Mouse (Mus musculus): ENCODE data around the gene Fndc4. TPM values are rescaled to one million over a fixed set of nuclear protein-coding genes. Genes with fewer than 3 reads are reported as not detected.

Fndc4 gene
- total and polyA plus RNA-seq, 3 experiments: 0.32 TPM; not detected in 2

- no peak overlapping the region for H3K27ac ChIP-seq (ENCODE audit: control insufficient read depth, low read depth, low read length)
- no peak for DNase-seq (ENCODE audit: low read depth, low spot score)
- no peaks in the 10 kb centered on the region for H3K9me3 ChIP-seq (replicated peaks; ENCODE audit: insufficient read depth, low read length)
- no peak for TF ChIP-seq MXI1 (IDR thresholded peaks at IDR 0.05; ENCODE audit: low read depth, low read length)
- TF ChIP-seq CTCF (IDR thresholded peaks at IDR 0.05 in 2 of 3, conservative IDR thresholded peaks at IDR 0.05 in 1 of 3; ENCODE audit: control insufficient read depth in 1 of 3, insufficient read depth in 1 of 3, low read depth in 2 of 3, low read length in 3 of 3, poor library complexity in 1 of 3, severe bottlenecking in 1 of 3): peak in 2 of 3 experiments; percentile 8 to 15; a peak in 1 of 6 replicates
- no peaks in the 10 kb centered on the region for H3K79me2 ChIP-seq (ENCODE audit: control insufficient read depth, insufficient read depth, low read length, poor library complexity)
- H3K36me3 ChIP-seq (ENCODE audit: control insufficient read depth in 1 of 2, insufficient read depth in 2 of 2, low read length in 2 of 2): peaks cover 0 to 10% of the 10 kb centered on the region in 2 experiments; a peak in 2 of 4 replicates
- no peaks in the 10 kb centered on the region for H3K4me1 ChIP-seq (ENCODE audit: control insufficient read depth in 1 of 2, insufficient read depth in 2 of 2, low read length in 2 of 2)
- no peaks in the 10 kb centered on the region for H3K27me3 ChIP-seq (ENCODE audit: control insufficient read depth in 1 of 2, insufficient read depth in 2 of 2, low read length in 2 of 2)
- no peak overlapping the region for H3K4me3 ChIP-seq (ENCODE audit: control insufficient read depth in 1 of 2, insufficient read depth in 1 of 2, low read depth in 2 of 2, low read length in 2 of 2)
- no peak overlapping the region for H3K9ac ChIP-seq (ENCODE audit: control insufficient read depth, low read depth, low read length, poor library complexity, severe bottlenecking)
Measured at GRCm38 (mm10) chr5:31252795-31253545, 42.9 kb downstream of the Fndc4 start.

- no peak for DNase-seq (ENCODE audit: low read depth, low spot score)
- H3K79me2 ChIP-seq (ENCODE audit: control insufficient read depth, insufficient read depth, low read length, poor library complexity): no peaks in the 10 kb centered on the region
- no peak overlapping the region for H3K27ac ChIP-seq (ENCODE audit: control insufficient read depth, low read depth, low read length)
- no peaks in the 10 kb centered on the region for H3K4me1 ChIP-seq (ENCODE audit: control insufficient read depth in 1 of 2, insufficient read depth in 2 of 2, low read length in 2 of 2)
- H3K36me3 ChIP-seq (ENCODE audit: control insufficient read depth in 1 of 2, insufficient read depth in 2 of 2, low read length in 2 of 2): peaks cover 0 to 15% of the 10 kb centered on the region in 2 experiments; a peak in 2 of 4 replicates
- no peaks in the 10 kb centered on the region for H3K27me3 ChIP-seq (ENCODE audit: control insufficient read depth in 1 of 2, insufficient read depth in 2 of 2, low read length in 2 of 2)
- no peak for TF ChIP-seq ETS1 (IDR thresholded peaks at IDR 0.05; ENCODE audit: low read depth, low read length)
- no peak for TF ChIP-seq ZNF384 (IDR thresholded peaks at IDR 0.05; ENCODE audit: low read depth, low read length)
- TF ChIP-seq JUND (IDR thresholded peaks at IDR 0.05; ENCODE audit: low read depth, low read length): no peak
- TF ChIP-seq USF2 (IDR thresholded peaks at IDR 0.05; ENCODE audit: borderline replicate concordance in 1 of 2, insufficient read depth in 1 of 2, low read depth in 1 of 2, low read length in 2 of 2): no peak
- TF ChIP-seq MEF2A (IDR thresholded peaks at IDR 0.05; ENCODE audit: extremely low read depth, insufficient replicate concordance, low read depth, low read length, poor library complexity, severe bottlenecking): no peak
- no peak for TF ChIP-seq ZKSCAN1 (IDR thresholded peaks at IDR 0.05; ENCODE audit: low read depth, low read length)
- TF ChIP-seq EP300 (IDR thresholded peaks at IDR 0.05; ENCODE audit: low read depth in 1 of 2, low read length in 2 of 2): no peak
- no peak for TF ChIP-seq MAFK (IDR thresholded peaks at IDR 0.05; ENCODE audit: borderline replicate concordance, low read depth, low read length)
- TF ChIP-seq MAX (IDR thresholded peaks at IDR 0.05; ENCODE audit: low read length): no peak
- TF ChIP-seq TBP (IDR thresholded peaks at IDR 0.05; ENCODE audit: low read depth, low read length): no peak
- TF ChIP-seq BHLHE40 (IDR thresholded peaks at IDR 0.05; ENCODE audit: borderline replicate concordance, low read depth, low read length): no peak
- TF ChIP-seq CHD1 (IDR thresholded peaks at IDR 0.05; ENCODE audit: low read depth, low read length): no peak
- no peak for TF ChIP-seq POLR2AphosphoS5 (IDR thresholded peaks at IDR 0.05; ENCODE audit: borderline replicate concordance, low read depth, low read length)
- no peak for TF ChIP-seq CTCF (IDR thresholded peaks at IDR 0.05 in 2 of 3, conservative IDR thresholded peaks at IDR 0.05 in 1 of 3; ENCODE audit: control insufficient read depth in 1 of 3, insufficient read depth in 1 of 3, low read depth in 2 of 3, low read length in 3 of 3, poor library complexity in 1 of 3, severe bottlenecking in 1 of 3)
- no peak for TF ChIP-seq TCF12 (IDR thresholded peaks at IDR 0.05; ENCODE audit: low read depth, low read length)
- TF ChIP-seq RAD21 (IDR thresholded peaks at IDR 0.05; ENCODE audit: low read depth, low read length): no peak
- TF ChIP-seq ELF1 (IDR thresholded peaks at IDR 0.05; ENCODE audit: low read depth, low read length): no peak
- no peak overlapping the region for H3K9ac ChIP-seq (ENCODE audit: control insufficient read depth, low read depth, low read length, poor library complexity, severe bottlenecking)
- H3K9me3 ChIP-seq (replicated peaks; ENCODE audit: insufficient read depth, low read length): no peaks in the 10 kb centered on the region
- no peak overlapping the region for H3K4me3 ChIP-seq (ENCODE audit: control insufficient read depth in 1 of 2, insufficient read depth in 1 of 2, low read depth in 2 of 2, low read length in 2 of 2)
Measured at GRCm38 (mm10) chr5:31252151-31252550, 43.7 kb downstream of the Fndc4 start.
